Comparison of ENCODE assay signal across 7 mouse cellular contexts in the genomic region with DNA sequence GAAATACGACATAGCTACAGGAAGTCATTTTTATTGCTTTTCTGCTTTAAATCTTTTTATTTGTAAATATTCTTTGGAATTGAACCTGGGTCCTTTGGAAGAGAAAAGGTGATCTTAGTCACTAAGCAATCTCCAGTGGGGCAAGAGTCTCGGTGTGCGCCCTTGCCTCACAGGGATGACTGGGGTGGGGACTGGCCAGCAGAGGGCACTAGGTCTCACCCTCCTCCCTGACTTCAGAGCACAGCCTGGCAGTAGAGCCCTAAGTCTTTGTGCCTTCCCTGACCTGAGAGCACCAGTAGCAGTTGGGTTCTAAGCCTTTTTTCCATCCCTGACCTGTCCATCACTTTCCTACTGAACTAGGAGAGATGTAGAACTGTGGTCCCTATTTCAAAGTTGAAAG.
DNase-seq lines count a peak whose midpoint lies in the region; TF ChIP-seq lines count a peak whose summit lies in the region.

No protein-coding gene starts in this region.

- no peak for TF ChIP-seq POLR2A in ES-Bruce4 (IDR thresholded peaks at IDR 0.05; ENCODE audit: insufficient read depth, low read length)

- no peaks in the 10 kb centered on the region for H3K36me3 ChIP-seq in ES-Bruce4 (ENCODE audit: control insufficient read depth, insufficient read depth, low read length, poor library complexity, severe bottlenecking)

- H3K4me3 ChIP-seq in layer of hippocampus, adult 2 months, result no peak overlapping the region
- no peak overlapping the region for H3K4me3 ChIP-seq in ES-Bruce4 (ENCODE audit: low read depth, low read length)

- H3K9ac ChIP-seq in ES-Bruce4 (ENCODE audit: low read depth, poor library complexity, severe bottlenecking), result no peak overlapping the region

- no peaks in the 10 kb centered on the region for H3K9me3 ChIP-seq in ES-Bruce4 (replicated peaks; ENCODE audit: control insufficient read depth, insufficient read depth, low read length, poor library complexity, severe bottlenecking)

- H3K27ac ChIP-seq in layer of hippocampus, adult 2 months, result peak overlapping the region; percentile 24; the same call in 1 of the 2 replicates
- no peak overlapping the region for H3K27ac ChIP-seq in ES-Bruce4 (ENCODE audit: insufficient read depth, low read length)

- H3K4me1 ChIP-seq in ES-Bruce4 (ENCODE audit: control insufficient read depth, insufficient read depth, low read length), result no peaks in the 10 kb centered on the region

- no peaks in the 10 kb centered on the region for H3K27me3 ChIP-seq in ES-Bruce4 (ENCODE audit: control insufficient read depth, insufficient read depth, low read length, poor library complexity, severe bottlenecking)

- no peak for TF ChIP-seq EP300 in ES-Bruce4 (IDR thresholded peaks at IDR 0.05; ENCODE audit: insufficient read depth, low read depth, low read length)

- TF ChIP-seq CTCF in layer of hippocampus, adult 2 months (conservative IDR thresholded peaks at IDR 0.05), result peak; percentile 78
- peak; percentile 73 for TF ChIP-seq CTCF in ES-Bruce4 (IDR thresholded peaks at IDR 0.05; ENCODE audit: low read depth, low read length)

- DNase-seq in layer of hippocampus, adult 2 months (ENCODE audit: low spot score in 2 of 2), result no peak
- DNase-seq in layer of hippocampus, adult 9-10 months (ENCODE audit: low spot score), result no peak
- peak; percentile 65 for DNase-seq in adrenal gland, postnatal 10 days
- peak; percentile 67 for DNase-seq in heart, postnatal 4 days
- DNase-seq in ovary, postnatal 14 days (ENCODE audit: low spot score), result peak; percentile 19
- no peak for DNase-seq in right cerebral cortex, postnatal 25 days

Comparison
In these comparisons a context has a peak if more than half of its experiments do, and no peak if none do; other contexts are left out.
1. DNase-seq: peak in adrenal gland, postnatal 10 days (single experiment), heart, postnatal 4 days (single experiment) and ovary, postnatal 14 days (single experiment); none in layer of hippocampus, adult 2 months (0 of 2), layer of hippocampus, adult 9-10 months (single experiment) and right cerebral cortex, postnatal 25 days (single experiment).